Mouse (Mus musculus): ENCODE measurements around the gene Pygl.
"Not testable (repeated sequence)": the region's sequence is repeated elsewhere in the genome, so short reads cannot be mapped to it uniquely, and the experiment has no call there.

The Pygl gene

GRCm38 (mm10) chr12:70153842-70154241, 77.4 kb downstream of the Pygl start, which contains the start of gene Abhd12b:
Gene Abhd12b (plus strand): TSS chr12:70154142.
- no peak for DNase-seq

- no peak for DNase-seq
These were observed 82.5 kb downstream of the Pygl start for GRCm38 (mm10) chr12:70148631-70149265.

- DNase-seq: no peak
These were observed 83.2 kb downstream of the Pygl start for GRCm38 (mm10) chr12:70147986-70148630.

GRCm38 (mm10) chr12:70145586-70145985, 85.7 kb downstream of the Pygl start:
- no peak for DNase-seq

- peak; percentile 11 for DNase-seq
These were observed 86.4 kb downstream of the Pygl start for GRCm38 (mm10) chr12:70144637-70145448.

- not testable (repeated sequence) for DNase-seq
These were observed 87.1 kb downstream of the Pygl start for GRCm38 (mm10) chr12:70144106-70144587.

- no peak for DNase-seq
These were observed 90.2 kb downstream of the Pygl start for GRCm38 (mm10) chr12:70140993-70141576.

Data from cerebellum, adult 11-12 months (tissue).